Mouse (Mus musculus) heart, embryonic 11.5 days (tissue): Measurements from ENCODE around the gene Smarca4. TPM values are rescaled to one million over a fixed set of nuclear protein-coding genes. Genes with fewer than 3 reads are reported as not detected.

ENCODE experiments used
- ATAC-seq: fragments of 200-750 bp; cut with Nextera tagmentation; replicated peaks from 2 replicates; pipeline ENCODE4 v1.8.0; 2017; ENCODE audit warnings: moderate library complexity; ENCODE audit not compliant: insufficient number of reproducible peaks, low FRiP score, low TSS enrichment
- H3K27ac ChIP-seq: fragments of 300-500 bp; sonication (generic); 2 replicates; pipeline ENCODE4 v1.5.1; 2014; ENCODE audit warnings: mild to moderate bottlenecking, low read depth, low read length
- H3K27me3 ChIP-seq: fragments of 300-500 bp; sonication (generic); 2 replicates; pipeline ENCODE4 v1.6.1; 2014; ENCODE audit warnings: mild to moderate bottlenecking, low read length, mixed read lengths; ENCODE audit not compliant: control insufficient read depth, insufficient read depth
- H3K36me3 ChIP-seq: fragments of 300-500 bp; sonication (generic); 2 replicates; pipeline ENCODE4 v1.6.1; 2014; ENCODE audit warnings: mild to moderate bottlenecking, low read length, moderate library complexity, mixed read lengths; ENCODE audit not compliant: control insufficient read depth, insufficient read depth
- H3K4me1 ChIP-seq: fragments of 300-500 bp; sonication (generic); 2 replicates; pipeline ENCODE4 v1.6.1; 2014; ENCODE audit warnings: low read length; ENCODE audit not compliant: control insufficient read depth, insufficient read depth
- H3K4me2 ChIP-seq: fragments of 300-500 bp; sonication (generic); 2 replicates; pipeline ENCODE4 v1.6.1; 2014; ENCODE audit warnings: mild to moderate bottlenecking, moderate library complexity
- H3K4me3 ChIP-seq: fragments of 300-500 bp; sonication (generic); 2 replicates; pipeline ENCODE4 v1.5.1; 2014; ENCODE audit warnings: low read depth, low read length
- H3K9ac ChIP-seq: fragments of 300-500 bp; sonication (generic); 2 replicates; pipeline ENCODE4 v1.6.1; 2014; ENCODE audit warnings: mild to moderate bottlenecking, low read depth, low read length, moderate library complexity
- H3K9me3 ChIP-seq: fragments of 300-500 bp; sonication (generic); replicated peaks from 2 replicates; pipeline ENCODE4 v1.6.1; 2016; ENCODE audit warnings: low read length; ENCODE audit not compliant: control insufficient read depth
- WGBS: fragments of 180-500 bp; shearing (Covaris S2); extraction: QIAGEN DNeasy Blood & Tissue Kit; methylation state at CpG from one replicate; pipeline ENCODE4 v1.1.7; 2014; ENCODE audit not compliant: insufficient replicate concordance; 5-methylcytosine and 5-hydroxymethylcytosine counted together
- polyA plus RNA-seq: library from polyadenylated mRNA; unstranded; fragments of >200 nt; fragmentation: Nextera tagmentation; extraction: Ambion mirVana; gene quantifications from 2 replicates; pipeline ENCODE4 v1.2.1, GENCODE M21; 2014

Smarca4 gene
- 77.4 and 78.7 TPM in 2 replicates for polyA plus RNA-seq

- Histone ChIP-seq H3K4me1 (peaks cover 8% of the 10 kb centered on the region; the same call in 1 of the 2 replicates), H3K9me3 (no peaks in the 10 kb centered on the region), H3K9ac (peak within 1 kb of the TSS; percentile 90), H3K36me3 (no peaks in the 10 kb centered on the region), H3K4me2 (peak within 1 kb of the TSS; percentile 86), H3K27ac (peak within 1 kb of the TSS; percentile 97), H3K4me3 (peak within 1 kb of the TSS; percentile 72), H3K27me3 (no peaks in the 10 kb centered on the region)
- peak; percentile 96 for ATAC-seq
- 2% methylated on average over 45 of the region's 45 CpGs for WGBS
Observed at GRCm38 (mm10) chr9:21615617-21616231, at the start of gene Smarca4. Gene Smarca4, plus strand, starts transcription at chr9:21616169.

- H3K4me1 ChIP-seq = peaks cover 11% of the 10 kb centered on the region
- H3K27me3 ChIP-seq = no peaks in the 10 kb centered on the region
- H3K9ac ChIP-seq = no peak overlapping the region
- H3K36me3 ChIP-seq = peaks cover 22% of the 10 kb centered on the region
- no peak overlapping the region for H3K27ac ChIP-seq
- no peak overlapping the region for H3K4me2 ChIP-seq
- no peak for ATAC-seq
- H3K9me3 ChIP-seq = no peaks in the 10 kb centered on the region
- WGBS = 80% methylated on average over 1 of the region's 1 CpGs
- no peak overlapping the region for H3K4me3 ChIP-seq
Observed at GRCm38 (mm10) chr9:21566538-21566937, 49.4 kb upstream of the Smarca4 start.

DNA sequence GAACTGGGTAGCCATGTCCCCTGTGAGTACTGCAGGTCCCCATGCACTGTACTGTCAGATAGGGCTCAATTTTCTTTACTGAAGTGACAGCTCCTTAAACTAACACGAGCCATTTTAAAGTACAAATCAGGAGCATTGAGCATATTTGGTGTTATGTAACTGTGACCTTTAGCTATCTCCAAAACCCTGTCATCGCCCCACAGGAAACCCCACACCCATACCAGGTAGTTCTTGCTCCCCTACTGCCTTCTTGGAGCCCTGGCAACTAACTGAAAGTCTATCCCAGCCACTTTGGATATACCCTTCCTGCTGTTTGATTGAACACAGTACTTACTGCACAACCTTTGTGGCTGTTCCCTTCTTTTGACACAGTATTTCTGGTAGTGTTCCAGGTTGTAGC is 48.9 kb upstream of the Smarca4 start:
- H3K4me2 ChIP-seq = no peak overlapping the region
- H3K4me3 ChIP-seq = no peak overlapping the region
- 79% methylated on average over 2 of the region's 2 CpGs for WGBS
- ATAC-seq = no peak
- H3K27ac ChIP-seq = no peak overlapping the region
- H3K27me3 ChIP-seq = no peaks in the 10 kb centered on the region
- H3K4me1 ChIP-seq = peaks cover 11% of the 10 kb centered on the region
- H3K9ac ChIP-seq = no peak overlapping the region
- no peaks in the 10 kb centered on the region for H3K9me3 ChIP-seq
- peaks cover 24% of the 10 kb centered on the region for H3K36me3 ChIP-seq

DNA sequence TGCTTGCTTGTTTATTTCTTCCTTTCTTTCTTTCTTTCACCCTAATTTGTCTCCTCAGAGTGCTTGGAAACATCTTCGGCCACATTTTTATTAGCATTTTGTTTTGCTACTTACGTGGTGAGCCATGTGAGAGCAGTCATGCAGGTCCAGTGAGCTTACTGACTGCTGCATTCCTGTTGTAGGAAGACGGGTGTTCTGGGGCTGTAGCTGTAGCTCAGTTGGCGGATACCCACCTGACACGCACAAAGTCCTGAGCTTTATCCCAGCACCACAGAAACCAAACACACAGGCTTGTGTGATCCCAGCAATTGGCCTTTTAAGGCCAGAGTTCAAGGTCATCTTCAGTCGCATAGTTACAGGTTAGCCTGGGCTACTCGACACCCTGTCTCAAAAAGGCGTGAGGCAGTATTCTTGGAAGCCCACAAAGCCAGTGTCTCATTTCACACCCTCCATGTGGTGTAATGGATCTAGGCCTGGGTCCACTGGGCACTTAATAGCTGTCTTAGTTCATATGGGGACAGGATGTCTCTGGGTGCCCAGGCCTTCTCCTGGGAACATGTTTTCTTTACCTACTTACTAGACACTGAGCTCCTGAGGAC is 47.2 kb upstream of the Smarca4 start:
- no peaks in the 10 kb centered on the region for H3K9me3 ChIP-seq
- no peak overlapping the region for H3K9ac ChIP-seq
- H3K4me3 ChIP-seq = no peak overlapping the region
- no peaks in the 10 kb centered on the region for H3K27me3 ChIP-seq
- no peak for ATAC-seq
- H3K4me2 ChIP-seq = no peak overlapping the region
- peaks cover 11% of the 10 kb centered on the region for H3K4me1 ChIP-seq
- 88% methylated on average over 8 of the region's 8 CpGs for WGBS
- H3K36me3 ChIP-seq = peaks cover 30% of the 10 kb centered on the region
- no peak overlapping the region for H3K27ac ChIP-seq

DNA sequence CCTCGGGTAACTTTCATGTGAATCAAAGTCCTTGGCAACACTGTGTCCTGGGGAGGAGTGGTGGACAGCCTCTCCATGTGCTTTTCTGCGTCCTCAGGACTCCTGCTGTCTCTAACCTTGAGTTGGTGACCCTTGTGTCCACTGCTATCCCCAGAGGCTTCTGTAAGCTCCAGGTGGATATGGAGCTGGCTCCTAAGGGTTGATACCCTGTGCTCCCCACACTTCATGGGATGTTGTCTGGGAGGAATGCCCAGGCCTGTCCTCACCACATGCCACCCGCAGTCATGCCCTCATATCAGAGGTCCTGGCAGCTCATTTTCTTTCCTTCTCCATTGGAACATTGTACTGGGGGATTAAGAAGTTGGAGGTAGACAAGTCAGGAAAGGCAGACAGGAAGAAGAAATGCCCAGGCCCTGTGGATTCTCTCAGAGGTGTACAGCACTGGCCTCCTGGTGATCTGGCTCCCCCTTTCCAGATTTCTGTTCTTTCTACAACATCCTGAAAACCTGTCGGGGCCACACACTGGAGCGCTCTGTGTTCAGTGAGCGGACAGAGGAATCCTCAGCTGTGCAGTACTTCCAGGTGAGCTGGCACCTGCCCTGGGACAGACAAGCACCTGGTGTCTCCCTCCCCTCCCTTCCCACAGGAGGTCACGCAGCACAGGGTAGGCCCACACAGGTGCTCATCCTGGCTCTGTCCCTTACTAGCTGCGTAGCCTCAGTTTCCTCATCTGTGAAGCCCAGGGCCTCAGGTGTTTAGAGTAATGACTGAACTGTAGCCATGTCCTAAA is 41.8 kb upstream of the Smarca4 start:
- no peaks in the 10 kb centered on the region for H3K4me1 ChIP-seq
- no peaks in the 10 kb centered on the region for H3K9me3 ChIP-seq
- H3K27me3 ChIP-seq = no peaks in the 10 kb centered on the region
- ATAC-seq = no peak
- H3K4me2 ChIP-seq = no peak overlapping the region
- H3K9ac ChIP-seq = no peak overlapping the region
- no peak overlapping the region for H3K27ac ChIP-seq
- 88% methylated on average over 8 of the region's 8 CpGs for WGBS
- peaks cover 51% of the 10 kb centered on the region for H3K36me3 ChIP-seq
- no peak overlapping the region for H3K4me3 ChIP-seq

DNA sequence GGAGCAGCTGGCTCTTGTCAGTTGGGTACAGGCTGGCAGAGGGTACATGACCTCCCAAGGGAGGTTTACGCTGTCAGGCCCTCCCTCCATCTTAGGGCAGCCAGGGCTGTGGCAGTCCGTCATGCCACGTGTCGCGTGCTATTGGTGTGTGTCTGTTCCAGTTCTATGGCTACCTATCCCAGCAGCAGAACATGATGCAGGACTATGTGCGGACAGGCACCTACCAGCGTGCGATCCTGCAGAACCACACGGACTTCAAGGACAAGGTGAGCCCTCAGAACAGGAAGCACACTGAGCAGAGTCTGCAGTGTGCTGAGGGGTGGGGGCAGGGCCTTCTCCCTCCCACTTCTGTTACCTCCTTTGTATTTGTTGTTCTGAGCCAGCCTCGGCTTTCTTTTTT is 40.7 kb upstream of the Smarca4 start:
- Histone ChIP-seq H3K27me3 (no peaks in the 10 kb centered on the region), H3K4me1 (no peaks in the 10 kb centered on the region), H3K4me2 (no peak overlapping the region), H3K4me3 (no peak overlapping the region), H3K9me3 (no peaks in the 10 kb centered on the region), H3K27ac (no peak overlapping the region), H3K36me3 (peaks cover 43% of the 10 kb centered on the region), H3K9ac (no peak overlapping the region)
- 92% methylated on average over 10 of the region's 10 CpGs for WGBS
- no peak for ATAC-seq

DNA sequence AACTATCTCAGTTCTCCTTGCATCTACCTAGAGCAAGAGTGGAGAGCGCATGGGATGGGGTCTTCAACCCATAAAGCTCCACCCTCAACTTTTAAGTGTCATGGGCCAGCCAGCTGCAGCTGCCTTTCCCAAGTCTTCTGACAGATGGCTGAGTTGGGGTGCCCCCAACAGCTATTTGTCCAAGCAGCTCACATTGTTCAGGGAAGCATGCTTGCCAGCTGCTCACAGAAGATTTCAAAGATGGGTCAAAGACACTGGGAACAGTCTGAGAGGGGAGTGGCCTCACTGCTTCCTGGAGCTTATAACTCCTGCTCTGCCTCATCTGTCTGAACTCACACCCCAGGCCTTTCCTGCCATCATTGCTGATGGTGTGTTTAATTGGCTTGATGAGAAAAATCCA is 39.7 kb upstream of the Smarca4 start:
- Histone ChIP-seq H3K9ac (0 out of 2 replicates have a peak overlapping the region, but pooled peaks have one; percentile 16), H3K27me3 (no peaks in the 10 kb centered on the region), H3K4me3 (no peak overlapping the region), H3K9me3 (no peaks in the 10 kb centered on the region), H3K36me3 (peaks cover 40% of the 10 kb centered on the region), H3K27ac (no peak overlapping the region), H3K4me1 (no peaks in the 10 kb centered on the region), H3K4me2 (no peak overlapping the region)
- no peak for ATAC-seq
- 89% methylated on average over 1 of the region's 1 CpGs for WGBS

DNA sequence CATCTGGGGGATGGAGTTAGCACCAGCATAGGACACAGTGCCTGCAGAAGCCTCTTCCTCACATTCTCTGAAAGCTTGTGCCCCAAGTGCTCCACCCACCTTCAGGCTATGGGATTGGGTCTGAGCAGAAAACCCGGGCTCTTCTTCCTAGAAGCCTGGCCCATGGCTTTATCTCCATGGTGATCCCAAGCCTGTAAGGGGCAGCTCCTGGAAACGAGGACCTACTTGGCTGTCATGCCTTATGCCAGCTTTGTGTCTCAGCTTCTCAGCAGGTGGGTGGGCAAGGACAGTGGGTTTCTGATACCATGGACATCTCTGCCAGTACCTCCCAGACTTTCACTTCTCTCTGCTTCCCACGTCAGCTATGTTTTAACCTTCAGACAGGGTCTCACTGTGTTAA is 37.7 kb upstream of the Smarca4 start:
- Histone ChIP-seq H3K9ac (no peak overlapping the region), H3K4me3 (no peak overlapping the region), H3K27ac (no peak overlapping the region), H3K4me2 (no peak overlapping the region), H3K4me1 (no peaks in the 10 kb centered on the region), H3K9me3 (no peaks in the 10 kb centered on the region), H3K27me3 (no peaks in the 10 kb centered on the region), H3K36me3 (peaks cover 35% of the 10 kb centered on the region)
- no peak for ATAC-seq
- WGBS = 84% methylated on average over 3 of the region's 3 CpGs
